Mouse (Mus musculus) heart, embryonic 14.5 days (tissue): Measurements from ENCODE around the gene Clca4a. TPM values are rescaled to one million over a fixed set of nuclear protein-coding genes. Genes with fewer than 3 reads are reported as not detected.
"Not testable (repeated sequence)": the region's sequence is repeated elsewhere in the genome, so short reads cannot be mapped to it uniquely, and the experiment has no call there.

Experiments
- ATAC-seq: fragments of 200-750 bp; cut with Nextera tagmentation; 2 replicates; pipeline ENCODE4 v1.8.0; 2017; ENCODE audit warnings: low read depth, moderate TSS enrichment; ENCODE audit not compliant: insufficient number of reproducible peaks, insufficient read depth, low FRiP score
- H3K27ac ChIP-seq, 2 experiments: fragments of 200-500 bp in 1 of 2; fragments of 300-500 bp in 1 of 2; sonication (generic) in 1 of 2; replicated peaks in 1 of 2; 2 replicates each; pipeline ENCODE4 v1.5.1; 2012 to 2014; ENCODE audit warnings: low read depth in 2 of 2, low read length in 2 of 2, control low read depth in 1 of 2, mild to moderate bottlenecking in 1 of 2, mixed read lengths in 1 of 2; ENCODE audit not compliant: control insufficient read depth in 1 of 2, insufficient read depth in 1 of 2
- H3K27me3 ChIP-seq: fragments of 300-500 bp; sonication (generic); 2 replicates; pipeline ENCODE4 v1.6.1; 2014; ENCODE audit warnings: mild to moderate bottlenecking, low read length, control low read depth; ENCODE audit not compliant: control insufficient read depth, insufficient read depth
- H3K36me3 ChIP-seq: fragments of 300-500 bp; sonication (generic); 2 replicates; pipeline ENCODE4 v1.6.1; 2014; ENCODE audit warnings: mild to moderate bottlenecking, control low read depth, low read length, mixed read lengths; ENCODE audit not compliant: control insufficient read depth, insufficient read depth
- H3K4me1 ChIP-seq, 2 experiments: fragments of 200-500 bp in 1 of 2; fragments of 300-500 bp in 1 of 2; sonication (generic) in 1 of 2; 2 replicates each; pipeline ENCODE4 v1.6.1; 2012 to 2014; ENCODE audit warnings: low read length in 2 of 2, control low read depth in 1 of 2, mixed read lengths in 1 of 2; ENCODE audit not compliant: control insufficient read depth in 2 of 2, insufficient read depth in 2 of 2
- H3K4me2 ChIP-seq: fragments of 300-500 bp; sonication (generic); 2 replicates; pipeline ENCODE4 v1.6.1; 2014; ENCODE audit warnings: mild to moderate bottlenecking, low read length
- H3K4me3 ChIP-seq, 2 experiments: fragments of 200-500 bp in 1 of 2; fragments of 300-500 bp in 1 of 2; sonication (generic) in 1 of 2; 2 replicates each; pipeline ENCODE4 v1.5.1; 2012 to 2014; ENCODE audit warnings: low read length in 2 of 2, mild to moderate bottlenecking in 2 of 2, control low read depth in 1 of 2, low read depth in 1 of 2, moderate library complexity in 1 of 2; ENCODE audit not compliant: control insufficient read depth in 1 of 2, insufficient read depth in 1 of 2
- H3K9ac ChIP-seq: fragments of 300-500 bp; sonication (generic); 2 replicates; pipeline ENCODE4 v1.6.1; 2014; ENCODE audit warnings: mild to moderate bottlenecking, low read length
- H3K9me3 ChIP-seq: fragments of 300-500 bp; sonication (generic); 2 replicates; pipeline ENCODE4 v1.6.1; 2016; ENCODE audit warnings: low read length, control low read depth; ENCODE audit not compliant: control insufficient read depth
- WGBS: fragments of 180-500 bp; shearing (Covaris S2); extraction: QIAGEN DNeasy Blood & Tissue Kit; methylation state at CpG from one replicate; pipeline ENCODE4 v1.1.7; 2014; 5-methylcytosine and 5-hydroxymethylcytosine counted together
- polyA plus RNA-seq: library from polyadenylated mRNA; unstranded; fragments of >200 nt; fragmentation: Nextera tagmentation; extraction: Ambion mirVana; gene quantifications from 2 replicates; pipeline ENCODE4 v1.2.1, GENCODE M21; 2014

Clca4a gene
- polyA plus RNA-seq, 1 experiment from 2014 or later, result not detected

GRCm38 (mm10) chr3:144977631-144978030 is 2.8 kb upstream of the Clca4a start:
- no peak overlapping the region for H3K4me3 ChIP-seq
- no peaks in the 10 kb centered on the region for H3K27me3 ChIP-seq
- no peak for ATAC-seq
- no peaks in the 10 kb centered on the region for H3K9me3 ChIP-seq
- H3K9ac ChIP-seq, result no peak overlapping the region
- no peak overlapping the region for H3K4me2 ChIP-seq
- H3K27ac ChIP-seq, result no peak overlapping the region
- 55% methylated on average over 4 of the region's 4 CpGs for WGBS
- H3K4me1 ChIP-seq, result no peaks in the 10 kb centered on the region
- H3K36me3 ChIP-seq, result no peaks in the 10 kb centered on the region

GRCm38 (mm10) chr3:144976091-144976490 is 1.2 kb upstream of the Clca4a start:
- no peak for ATAC-seq
- H3K9ac ChIP-seq, result no peak overlapping the region

GRCm38 (mm10) chr3:144971553-144972270 is 3.1 kb downstream of the Clca4a start:
- H3K9ac ChIP-seq, result no peak overlapping the region
- H3K4me1 ChIP-seq, result no peaks in the 10 kb centered on the region
- no peak overlapping the region for H3K27ac ChIP-seq
- ATAC-seq, result no peak
- no peaks in the 10 kb centered on the region for H3K9me3 ChIP-seq
- H3K4me3 ChIP-seq, result no peak overlapping the region
- H3K36me3 ChIP-seq, result no peaks in the 10 kb centered on the region
- H3K27me3 ChIP-seq, result no peaks in the 10 kb centered on the region
- 59% methylated on average over 9 of the region's 9 CpGs for WGBS
- H3K4me2 ChIP-seq, result no peak overlapping the region

More at GRCm38 (mm10) chr3:144976091-144976490, 1.2 kb upstream of the Clca4a start:
- no peak overlapping the region for H3K4me2 ChIP-seq
- H3K27me3 ChIP-seq, result no peaks in the 10 kb centered on the region
- H3K4me1 ChIP-seq, result no peaks in the 10 kb centered on the region
- no peak overlapping the region for H3K27ac ChIP-seq
- no peak overlapping the region for H3K4me3 ChIP-seq
- H3K36me3 ChIP-seq, result no peaks in the 10 kb centered on the region
- no peaks in the 10 kb centered on the region for H3K9me3 ChIP-seq
- 32% methylated on average over 1 of the region's 1 CpGs for WGBS

DNA sequence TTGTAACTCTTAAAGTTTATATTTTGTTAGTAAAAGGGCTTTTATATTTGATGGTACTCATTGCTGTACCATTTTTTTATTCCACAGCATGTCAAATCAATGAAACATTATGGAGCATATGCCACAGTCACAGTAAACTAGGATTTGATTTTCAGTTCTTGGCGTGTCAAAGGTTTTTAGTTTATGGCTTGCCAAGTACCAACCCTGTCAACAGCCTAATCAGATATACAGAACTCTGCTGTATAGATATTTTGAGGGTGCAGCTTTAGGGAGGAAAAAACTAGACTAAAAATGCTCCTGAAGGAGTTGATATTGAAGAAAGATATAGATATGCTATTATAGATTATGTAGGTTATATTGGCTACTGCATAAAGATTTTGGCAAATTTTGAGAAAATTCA is 5.1 kb downstream of the Clca4a start:
- Histone ChIP-seq H3K9ac (no peak overlapping the region), H3K36me3 (no peaks in the 10 kb centered on the region), H3K4me2 (no peak overlapping the region), H3K4me1 (no peaks in the 10 kb centered on the region), H3K27me3 (no peaks in the 10 kb centered on the region), H3K4me3 (no peak overlapping the region), H3K27ac (no peak overlapping the region), H3K9me3 (no peaks in the 10 kb centered on the region)
- ATAC-seq, result no peak
- WGBS, result 76% methylated on average over 1 of the region's 1 CpGs

DNA sequence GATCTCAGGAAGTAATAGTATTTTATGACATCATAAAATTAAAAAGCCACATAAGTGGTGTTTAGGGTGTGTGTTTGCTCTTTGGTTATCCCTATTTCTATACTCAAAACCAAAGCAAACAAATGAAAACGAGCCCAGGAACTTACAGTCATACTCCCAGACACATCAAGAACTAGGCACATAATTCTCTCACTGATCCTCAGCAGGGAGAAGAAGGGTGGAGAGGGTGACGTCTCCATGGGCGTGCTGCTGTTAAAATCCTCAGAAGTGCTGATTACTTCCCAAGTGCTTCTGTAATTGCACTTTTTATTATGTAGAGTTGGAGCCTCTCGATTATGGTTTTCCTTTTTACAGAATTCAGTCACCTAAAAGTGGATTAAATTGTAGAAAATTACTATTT is 8.8 kb downstream of the Clca4a start:
- 51% methylated on average over 4 of the region's 4 CpGs for WGBS

DNA sequence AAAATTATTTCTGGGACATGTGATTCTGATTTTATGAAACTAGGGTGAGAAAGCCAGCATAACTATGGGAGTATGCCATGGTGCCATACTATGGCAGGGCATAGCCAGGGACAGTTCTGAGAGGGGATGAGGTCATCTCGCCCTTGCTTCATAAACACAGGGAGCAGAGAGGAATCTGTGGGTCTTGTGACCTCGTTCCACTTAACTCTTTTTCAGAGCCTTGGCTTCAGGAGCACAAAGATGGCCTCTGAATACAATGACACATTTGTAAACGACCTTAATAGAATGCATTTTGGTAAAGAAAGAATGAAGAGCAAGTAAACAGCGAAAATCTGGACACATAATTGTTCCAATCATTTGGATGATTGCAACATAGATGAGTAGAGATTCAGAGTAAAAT is 24.0 kb downstream of the Clca4a start:
- Histone ChIP-seq H3K27ac (no peak overlapping the region), H3K9me3 (no peaks in the 10 kb centered on the region), H3K27me3 (no peaks in the 10 kb centered on the region), H3K36me3 (no peaks in the 10 kb centered on the region), H3K4me3 (no peak overlapping the region), H3K9ac (no peak overlapping the region), H3K4me1 (no peaks in the 10 kb centered on the region; a peak in 1 of 4 replicates), H3K4me2 (no peak overlapping the region)
- ATAC-seq, result no peak
- WGBS, result 65% methylated on average over 4 of the region's 4 CpGs

More for the DNA sequence above, 8.8 kb downstream of the Clca4a start:
- Histone ChIP-seq H3K9ac (no peak overlapping the region), H3K36me3 (no peaks in the 10 kb centered on the region), H3K4me1 (no peaks in the 10 kb centered on the region), H3K27ac (no peak overlapping the region), H3K27me3 (no peaks in the 10 kb centered on the region), H3K4me3 (no peak overlapping the region), H3K4me2 (no peak overlapping the region), H3K9me3 (no peaks in the 10 kb centered on the region)
- no peak for ATAC-seq

DNA sequence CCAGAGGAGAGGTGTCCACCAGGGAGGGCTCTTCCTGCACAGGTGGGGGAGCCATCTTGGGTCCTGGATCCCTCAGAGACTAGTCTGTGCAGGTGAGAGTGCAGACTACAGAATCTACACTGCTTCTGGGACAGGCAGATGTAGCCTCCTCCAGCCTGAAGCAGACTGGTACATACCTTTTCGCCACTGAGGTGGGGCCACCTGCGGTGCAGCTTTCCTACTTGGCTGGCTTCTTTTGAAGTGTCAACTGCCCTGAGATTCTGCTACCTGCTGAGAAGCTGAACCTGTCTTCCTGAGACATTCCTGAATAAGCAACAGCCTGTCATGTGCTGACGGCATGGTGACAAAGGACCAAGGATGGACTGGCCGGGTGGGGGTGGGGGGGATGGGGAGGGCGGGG is 27.5 kb downstream of the Clca4a start:
- H3K27ac ChIP-seq, H3K27me3 ChIP-seq, H3K4me3 ChIP-seq, H3K9me3 ChIP-seq, H3K9ac ChIP-seq, H3K36me3 ChIP-seq, H3K4me1 ChIP-seq, ATAC-seq: not testable (repeated sequence)
- H3K4me2 ChIP-seq, result peak overlapping the region; percentile 29; the same call in 1 of the 2 replicates
- 16% methylated on average over 5 of the region's 5 CpGs for WGBS

- not testable (repeated sequence) for H3K4me1 ChIP-seq, H3K9ac ChIP-seq, H3K4me2 ChIP-seq, H3K27me3 ChIP-seq, H3K36me3 ChIP-seq, H3K9me3 ChIP-seq, H3K4me3 ChIP-seq, ATAC-seq, H3K27ac ChIP-seq
Observed at GRCm38 (mm10) chr3:144933625-144934024, 41.2 kb downstream of the Clca4a start.
